ENCODE assay signal across 9 mouse cellular contexts in genomic region chr11:73169231-73169630, GRCm38 (mm10). TPM values are rescaled to one million over a fixed set of nuclear protein-coding genes. Genes with fewer than 3 reads are reported as not detected.
DNase-seq lines count a peak whose midpoint lies in the region; TF ChIP-seq lines count a peak whose summit lies in the region.
"Had no signal": no experiment of that assay in that cellular context is flagged by ENCODE, and none has a peak within 500 bp of the region (broad histone marks: within the 10 kb centered on the region; RNA-seq: fewer than 3 reads in every experiment).

No protein-coding gene starts in this region.

- peak; percentile 83 for TF ChIP-seq CTCF in layer of hippocampus, adult 2 months (conservative IDR thresholded peaks at IDR 0.05)

- H3K4me3 ChIP-seq in layer of hippocampus, adult 2 months = no peak overlapping the region
- H3K4me3 ChIP-seq: liver, embryonic 15.5 days had no signal

- peak; percentile 79 to 81 for DNase-seq in cerebellum, postnatal 10 days
- DNase-seq in cerebellum, adult 8-10 months = no peak
- DNase-seq in B cell, adult 2 months = peak; percentile 60 to 63
- DNase-seq in adrenal gland, postnatal 36 days = peak; percentile 65 to 68
- DNase-seq in gastrocnemius, postnatal 10 days = peak; percentile 71
- DNase-seq in layer of hippocampus, adult 2 months (ENCODE audit: low spot score in 2 of 2) = peak; percentile 66 to 69
- peak; percentile 59 for DNase-seq in lung, postnatal 25 days (ENCODE audit: low spot score)
- peak; percentile 37 for DNase-seq in right cerebral cortex, postnatal 25 days

- H3K27ac ChIP-seq in layer of hippocampus, adult 2 months = no peak overlapping the region
- H3K27ac ChIP-seq: liver, embryonic 15.5 days had no signal

RNA-seq across cellular contexts. Expression of gene Emc6, which starts 7.6 kb away (rescaled TPM):
- 10 to 100 TPM; 83.0 to 85.0 TPM for total RNA-seq in adrenal gland, postnatal 36 days (2021)
- total RNA-seq in gastrocnemius, postnatal 10 days (2021) = 10 to 100 TPM; 70.7 to 81.6 TPM
- total RNA-seq in layer of hippocampus, adult 2 months (2021) = 10 to 100 TPM; 44.6 to 47.5 TPM

RNA-seq across cellular contexts. Expression of gene Tax1bp3, which starts 7.7 kb away (rescaled TPM):
- 10 to 100 TPM; 74.5 to 79.4 TPM for total RNA-seq in adrenal gland, postnatal 36 days (2021)
- 10 to 100 TPM; 30.2 to 32.3 TPM for total RNA-seq in gastrocnemius, postnatal 10 days (2021)
- 1 to 10 TPM; 9.2 TPM for total RNA-seq in layer of hippocampus, adult 2 months (2021)

RNA-seq across cellular contexts. Expression of gene P2rx5, which starts 9.0 kb away (rescaled TPM):
- 1 to 10 TPM; 5.1 to 6.5 TPM for total RNA-seq in adrenal gland, postnatal 36 days (2021)
- total RNA-seq in gastrocnemius, postnatal 10 days (2021) = 1 to 10 TPM; 6.0 to 7.2 TPM
- total RNA-seq in layer of hippocampus, adult 2 months (2021) = 1 to 10 TPM; 2.0 to 3.1 TPM

RNA-seq across cellular contexts. Expression of gene Ctns, which starts 29.6 kb away (rescaled TPM):
- total RNA-seq in adrenal gland, postnatal 36 days (2021) = 10 to 100 TPM; 14.3 to 16.8 TPM
- total RNA-seq in gastrocnemius, postnatal 10 days (2021) = 10 to 100 TPM in 1 of 2 experiments, 1 to 10 TPM in 1; 9.4 to 12.1 TPM
- 10 to 100 TPM; 20.1 to 23.2 TPM for total RNA-seq in layer of hippocampus, adult 2 months (2021)

RNA-seq across cellular contexts. Expression of gene Shpk, which starts 30.0 kb away (rescaled TPM):
- total RNA-seq in adrenal gland, postnatal 36 days (2021) = 10 to 100 TPM in 1 of 2 experiments, 1 to 10 TPM in 1; 8.8 to 13.2 TPM
- total RNA-seq in gastrocnemius, postnatal 10 days (2021) = 1 to 10 TPM; 1.9 TPM
- 1 to 10 TPM; 3.1 to 3.2 TPM for total RNA-seq in layer of hippocampus, adult 2 months (2021)
